Comparison of ENCODE assay signal across 8 mouse cellular contexts in the genomic region with DNA sequence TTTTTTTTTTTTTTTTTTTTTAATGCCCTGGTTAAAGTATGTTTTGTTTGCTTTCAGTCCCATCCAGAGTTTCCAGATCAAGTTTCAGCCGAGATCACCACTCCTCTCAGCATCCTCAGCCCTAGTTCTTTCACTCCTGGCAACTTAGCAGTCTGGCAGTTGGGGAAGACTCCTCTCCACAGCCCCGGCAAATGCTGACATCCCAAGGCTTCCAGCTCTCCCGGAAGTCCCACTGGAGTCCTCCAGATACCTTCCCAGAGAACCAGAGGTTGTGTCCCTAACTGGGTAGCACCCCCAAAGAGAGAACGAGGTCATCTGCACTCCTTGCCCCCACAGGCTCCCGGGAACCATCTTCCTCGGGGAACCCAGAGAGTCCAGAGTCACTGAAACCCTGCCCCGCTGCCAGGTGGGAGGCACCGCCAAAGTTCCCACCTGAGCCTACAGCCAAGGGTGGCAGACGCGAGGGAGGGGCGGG. TPM values are rescaled to one million over a fixed set of nuclear protein-coding genes. Genes with fewer than 3 reads are reported as not detected.
DNase-seq lines count a peak whose midpoint lies in the region; ATAC-seq and TF ChIP-seq lines count a peak whose summit lies in the region.

No protein-coding gene starts in this region.

- no peak overlapping the region for H3K27ac ChIP-seq in kidney, adult 2 months (ENCODE audit: insufficient read depth, low read depth, low read length)
- peak overlapping the region; percentile 50 for H3K27ac ChIP-seq in forebrain, embryonic 15.5 days (replicated peaks)
- H3K27ac ChIP-seq in intestine, postnatal 0 days (ENCODE audit: low read depth, low read length), result peak overlapping the region; percentile 74
- H3K27ac ChIP-seq in neural tube, embryonic 13.5 days (replicated peaks), result peak overlapping the region; percentile 92

- DNase-seq in kidney, adult 2 months, result peak; percentile 37
- DNase-seq in kidney, postnatal 25 days, result no peak
- DNase-seq in Patski (ENCODE audit: low read depth, low spot score), result no peak
- DNase-seq in cerebellum, adult 11-12 months, result no peak

- H3K9me3 ChIP-seq in forebrain, embryonic 15.5 days, result no peaks in the 10 kb centered on the region
- no peaks in the 10 kb centered on the region for H3K9me3 ChIP-seq in intestine, postnatal 0 days (ENCODE audit: control insufficient read depth)
- no peaks in the 10 kb centered on the region for H3K9me3 ChIP-seq in neural tube, embryonic 13.5 days

- peak; percentile 9 for ATAC-seq in Patski
- ATAC-seq in forebrain, embryonic 15.5 days (replicated peaks), result no peak; the same call in 1 of the 2 replicates
- ATAC-seq in intestine, postnatal 0 days, result 0 out of 2 replicates have a peak, but pooled peaks have one; percentile 2
- peak; percentile 6 for ATAC-seq in neural tube, embryonic 13.5 days (ENCODE audit: low read depth)
- ATAC-seq in CD4-positive, CD25-positive, alpha-beta regulatory T cell, adult 4 months, result no peak

- no peaks in the 10 kb centered on the region; the same call in 1 of the 2 replicates for H3K27me3 ChIP-seq in kidney, adult 2 months (replicated peaks; ENCODE audit: control insufficient read depth, insufficient read depth, low read length)
- peaks cover 32% of the 10 kb centered on the region for H3K27me3 ChIP-seq in Patski
- H3K27me3 ChIP-seq in forebrain, embryonic 15.5 days, result peaks cover 21% of the 10 kb centered on the region
- no peaks in the 10 kb centered on the region for H3K27me3 ChIP-seq in intestine, postnatal 0 days (replicated peaks; ENCODE audit: control insufficient read depth, insufficient read depth, low read length)
- H3K27me3 ChIP-seq in neural tube, embryonic 13.5 days, result peaks cover 39% of the 10 kb centered on the region

- CTCF ChIA-PET in Patski (lab: Charles Lee), result no interaction called here

- H3K4me3 ChIP-seq in kidney, adult 2 months (ENCODE audit: insufficient read depth, low read depth, low read length), result peak overlapping the region; percentile 47
- peak overlapping the region; percentile 91 for H3K4me3 ChIP-seq in forebrain, embryonic 15.5 days
- peak overlapping the region; percentile 88 for H3K4me3 ChIP-seq in intestine, postnatal 0 days (ENCODE audit: low read depth, low read length)
- peak overlapping the region; percentile 72 for H3K4me3 ChIP-seq in neural tube, embryonic 13.5 days

- in situ Hi-C loops in Patski (cut with MboI; ENCODE audit: low pct_unique_long_range_greater_than_20kb), result no loop called here

- under 1% methylated on average over 11 of the region's 11 CpGs for WGBS in kidney, adult 2 months
- WGBS in forebrain, embryonic 15.5 days, result 0% methylated on average over 11 of the region's 11 CpGs
- WGBS in intestine, postnatal 0 days, result 1% methylated on average over 11 of the region's 11 CpGs
- under 1% methylated on average over 11 of the region's 11 CpGs for WGBS in neural tube, embryonic 13.5 days

- no peaks in the 10 kb centered on the region for H3K36me3 ChIP-seq in kidney, adult 2 months (ENCODE audit: control insufficient read depth, insufficient read depth, low read length)
- H3K36me3 ChIP-seq in forebrain, embryonic 15.5 days, result no peaks in the 10 kb centered on the region
- H3K36me3 ChIP-seq in intestine, postnatal 0 days (ENCODE audit: control insufficient read depth, insufficient read depth), result no peaks in the 10 kb centered on the region
- H3K36me3 ChIP-seq in neural tube, embryonic 13.5 days, result no peaks in the 10 kb centered on the region

- POLR2A ChIA-PET in Patski (lab: Charles Lee), result no interaction called here

- peak overlapping the region; percentile 100 for H3K4me2 ChIP-seq in forebrain, embryonic 15.5 days (replicated peaks)
- peak overlapping the region; percentile 92 for H3K4me2 ChIP-seq in intestine, postnatal 0 days (replicated peaks; ENCODE audit: low read depth)
- peak overlapping the region; percentile 95 for H3K4me2 ChIP-seq in neural tube, embryonic 13.5 days

- no peak for TF ChIP-seq POLR2A in kidney, adult 2 months (IDR thresholded peaks at IDR 0.05; ENCODE audit: low read depth, low read length)

- H3K9ac ChIP-seq in forebrain, embryonic 15.5 days (replicated peaks), result peak overlapping the region; percentile 61
- peak overlapping the region; percentile 72 for H3K9ac ChIP-seq in intestine, postnatal 0 days (ENCODE audit: low read depth, low read length)
- H3K9ac ChIP-seq in neural tube, embryonic 13.5 days, result peak overlapping the region; percentile 85

- H3K4me1 ChIP-seq in kidney, adult 2 months (ENCODE audit: control insufficient read depth, insufficient read depth, low read length), result no peaks in the 10 kb centered on the region
- H3K4me1 ChIP-seq in forebrain, embryonic 15.5 days, result peaks cover 21% of the 10 kb centered on the region
- no peaks in the 10 kb centered on the region for H3K4me1 ChIP-seq in intestine, postnatal 0 days (replicated peaks; ENCODE audit: control insufficient read depth, insufficient read depth, low read length)
- H3K4me1 ChIP-seq in neural tube, embryonic 13.5 days (replicated peaks), result peaks cover 43% of the 10 kb centered on the region

- TF ChIP-seq CTCF in kidney, adult 2 months (conservative IDR thresholded peaks at IDR 0.05; ENCODE audit: insufficient read depth, insufficient read length, low read depth, low read length), result no peak
- TF ChIP-seq CTCF in Patski (IDR thresholded peaks at IDR 0.05), result no peak
- TF ChIP-seq CTCF in intestine, postnatal 0 days (IDR thresholded peaks at IDR 0.05; ENCODE audit: low read depth), result no peak

RNA-seq across cellular contexts. Expression of a gene that starts 1.2 kb away (rescaled TPM):
- 2.0 and 2.4 TPM in 2 replicates for polyA plus RNA-seq in kidney, adult 2 months (2012; rRNA removed)
- 3.0 TPM for polyA plus RNA-seq in Patski (2021)
- 23.4 and 25.9 TPM in 2 replicates for polyA plus RNA-seq in forebrain, embryonic 15.5 days (2015; fragmentation: Nextera tagmentation; extraction: Ambion mirVana)
- 4.6 and 5.3 TPM in 2 replicates for polyA plus RNA-seq in intestine, postnatal 0 days (2015; fragmentation: Nextera tagmentation; extraction: Ambion mirVana)
- polyA plus RNA-seq in neural tube, embryonic 13.5 days (2015; fragmentation: Nextera tagmentation; extraction: Ambion mirVana), result 40.7 and 47.0 TPM in 2 replicates
- under 1 TPM in 1 of 2 experiments, not detected in 1; 0.22 TPM for polyA plus RNA-seq in CD4-positive, CD25-positive, alpha-beta regulatory T cell, adult 4 months (2017; shearing (Covaris generic))

Comparison
In these comparisons a context has a peak if more than half of its experiments do, and no peak if none do; other contexts are left out.
1. ATAC-seq: peak in Patski (single experiment), intestine, postnatal 0 days (single experiment) and neural tube, embryonic 13.5 days (single experiment); none in forebrain, embryonic 15.5 days (single experiment) and CD4-positive, CD25-positive, alpha-beta regulatory T cell, adult 4 months (single experiment).
2. Peak in every context shown above with its lines, with median percentiles within 50 percentile points of each other: H3K4me3 ChIP-seq, H3K4me2 ChIP-seq and H3K9ac ChIP-seq.